Mouse (Mus musculus) ES-CJ7 (cell line): ENCODE results near the gene Pxt1.

ENCODE experiments used
- DNase-seq: peaks from one replicate; pipeline ENCODE4 v3.0.0; 2011; ENCODE audit warnings: low read depth, low spot score

Pxt1 gene

DNA sequence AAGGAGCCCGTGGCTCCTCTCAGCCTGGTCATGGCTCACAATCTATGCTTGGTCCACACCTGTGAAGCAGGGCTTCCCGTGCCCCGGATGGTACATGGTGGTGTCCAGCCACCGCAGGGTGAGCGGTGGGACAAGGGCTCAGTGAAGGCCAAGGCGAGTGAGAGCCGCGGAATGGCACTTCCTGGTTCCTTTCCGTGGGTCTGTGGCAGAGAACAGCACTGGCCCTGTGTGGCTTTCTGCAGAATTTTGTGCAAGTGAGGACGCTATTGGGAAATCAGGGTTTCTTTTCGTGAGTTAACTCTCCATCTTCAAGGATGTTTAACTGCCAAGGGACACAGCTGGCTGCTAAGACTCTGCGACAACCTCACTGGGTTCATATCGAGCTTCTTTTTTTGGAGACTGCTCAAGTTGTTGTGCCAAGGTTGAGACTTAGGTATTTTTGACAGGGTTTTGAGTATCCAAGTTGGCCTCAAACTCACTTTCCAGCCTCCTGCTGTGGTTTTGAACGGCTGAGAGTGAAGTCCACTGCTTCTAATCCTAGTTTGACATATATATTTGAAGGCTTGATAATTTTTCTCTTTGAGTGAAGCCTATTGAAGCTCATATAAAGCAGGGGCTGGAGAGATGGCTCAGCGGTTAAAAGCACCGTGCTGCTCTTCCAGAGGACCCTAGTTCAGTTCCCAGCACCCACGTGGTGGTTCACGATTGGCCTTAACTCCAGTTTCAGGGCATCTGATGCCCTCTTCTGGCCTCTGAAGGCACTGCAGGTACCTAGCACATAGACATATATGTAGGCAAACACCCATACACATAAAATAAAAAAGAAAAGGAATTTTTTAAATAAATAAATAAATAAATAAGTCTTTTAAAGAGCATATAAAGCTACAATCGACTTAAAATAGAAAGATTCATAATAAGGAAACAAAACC lies 3.6 kb upstream of the Pxt1 start:
- DNase-seq, result peak; percentile 59

DNA sequence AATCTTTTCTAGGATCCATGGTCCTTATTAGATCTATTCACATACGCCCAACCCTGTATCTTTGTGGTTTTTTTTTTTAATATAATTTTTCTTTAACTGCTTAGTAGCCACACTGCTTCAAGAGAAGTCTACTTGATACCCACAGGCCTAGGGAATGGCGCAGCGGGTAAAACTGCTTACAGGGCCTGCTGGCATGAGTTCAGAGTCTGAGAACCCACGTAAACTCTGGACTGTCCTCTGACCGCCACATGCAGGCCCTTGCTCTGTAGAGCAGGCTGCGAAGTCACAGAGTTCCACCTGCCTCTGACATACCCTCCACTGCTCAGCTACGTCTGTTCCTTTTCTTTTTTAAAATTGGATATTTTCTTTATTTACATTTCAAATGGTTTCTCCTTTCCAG lies 841 bp upstream of the Pxt1 start:
- no peak for DNase-seq

DNA sequence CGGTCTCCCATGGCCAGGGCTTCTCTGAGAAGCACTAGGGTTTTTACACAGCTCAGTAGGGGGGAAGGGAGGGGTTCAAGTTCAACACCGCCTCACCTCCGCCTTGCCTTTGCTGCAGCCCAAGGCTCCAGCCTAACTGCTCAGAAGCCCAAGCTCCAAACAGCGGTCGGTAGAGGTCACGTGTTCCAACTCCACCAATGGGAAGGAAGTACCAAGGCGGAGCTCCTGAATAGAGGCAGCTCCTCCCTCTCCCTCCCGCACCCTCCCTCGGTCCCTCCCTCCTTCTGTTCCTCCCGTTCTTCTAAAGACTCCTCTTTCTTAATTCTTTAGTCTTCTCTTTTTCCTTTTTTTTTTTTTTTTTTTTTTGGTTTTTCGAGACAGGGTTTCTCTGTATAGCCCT lies 1.5 kb downstream of the Pxt1 start:
- peak; percentile 95 for DNase-seq

DNA sequence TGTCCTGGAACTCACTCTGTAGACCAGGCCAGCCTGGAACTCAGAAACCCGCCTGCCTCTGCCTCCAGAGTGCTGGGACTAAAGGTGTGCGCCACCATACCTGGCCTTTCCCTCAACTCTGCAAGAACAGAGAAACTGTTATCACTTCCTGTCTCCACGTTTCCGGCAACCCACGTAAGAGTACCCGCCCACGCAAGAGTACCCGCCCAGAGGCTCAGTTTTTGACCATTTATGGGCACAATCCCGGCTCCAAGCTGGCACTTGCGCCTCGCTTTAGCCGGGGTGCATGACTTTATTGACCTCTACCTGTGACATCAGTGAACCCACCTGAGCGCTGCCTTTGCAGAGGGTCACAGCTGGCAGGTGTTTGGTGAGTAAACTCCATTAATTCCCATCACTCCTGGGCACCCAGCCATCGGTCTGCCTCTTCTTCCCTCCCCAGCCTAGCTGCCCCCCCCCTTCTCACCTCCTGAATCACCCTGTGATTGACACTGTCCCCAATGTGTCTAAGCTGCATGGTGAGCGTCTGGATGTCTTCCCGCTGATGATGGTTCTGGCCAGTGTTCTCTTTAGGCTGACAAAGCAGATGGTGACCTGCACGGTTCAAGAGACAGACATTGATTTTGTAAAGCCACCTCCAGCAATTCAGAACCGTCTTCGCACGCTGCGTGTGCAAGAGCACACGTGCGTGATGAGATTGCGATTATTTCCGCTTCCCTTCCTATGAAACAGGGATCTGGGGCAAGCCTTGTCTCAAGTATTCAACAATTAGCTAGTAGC lies 2.7 kb downstream of the Pxt1 start:
- no peak for DNase-seq

DNA sequence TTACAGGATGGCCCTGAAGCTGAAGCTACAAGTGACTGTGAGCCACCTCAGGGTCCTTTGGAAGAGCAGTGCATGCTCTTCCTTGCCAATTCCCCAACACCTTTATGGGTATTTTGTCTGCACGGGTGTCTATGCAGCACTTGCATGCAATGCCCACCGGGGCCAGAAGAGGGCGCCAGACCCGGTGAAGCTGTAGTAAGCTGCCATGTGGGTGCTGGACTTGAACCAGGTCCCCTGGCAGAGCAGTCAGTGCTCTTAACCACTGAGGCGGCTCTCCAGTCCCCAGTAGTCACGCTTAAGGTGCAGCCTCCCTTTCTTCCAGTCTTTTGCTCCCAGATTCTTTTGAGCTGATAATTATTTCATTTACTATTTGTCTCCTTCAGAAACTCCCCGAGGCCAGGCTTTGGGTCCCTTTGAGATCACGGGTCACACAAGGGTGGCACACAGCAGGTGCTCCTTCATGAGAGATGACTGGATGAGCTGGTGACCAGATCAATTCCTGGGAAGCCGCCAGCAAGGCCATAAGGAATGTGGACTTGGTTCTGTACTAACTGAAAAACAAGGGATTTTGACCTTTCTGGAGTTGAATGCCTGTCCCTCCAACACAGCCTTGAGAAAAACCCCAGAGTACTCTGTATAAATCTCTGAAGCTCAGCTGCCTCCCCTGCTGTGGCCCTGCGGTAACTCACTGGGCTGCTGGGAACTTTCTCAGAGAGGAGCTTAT lies 6.9 kb downstream of the Pxt1 start:
- DNase-seq, result no peak

DNA sequence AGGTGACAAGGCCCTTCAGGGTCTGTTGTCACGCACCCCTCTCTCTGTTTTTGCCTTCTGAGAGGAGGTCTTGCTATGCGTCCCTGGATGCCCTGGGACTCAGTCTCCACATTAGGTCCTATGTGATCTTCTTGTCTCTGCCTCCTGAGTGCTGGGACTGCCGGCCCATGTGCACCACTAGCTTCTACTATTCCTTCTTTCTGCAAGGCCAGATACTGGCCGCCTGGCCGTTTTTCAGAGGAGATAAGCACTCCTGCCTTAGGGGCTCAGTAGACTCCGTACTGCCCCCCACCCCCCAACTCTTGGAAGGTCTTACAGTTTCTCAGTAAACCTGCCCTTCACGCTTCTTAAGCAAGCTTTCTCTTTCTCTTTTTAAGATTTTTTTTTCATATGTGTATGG lies 7.5 kb downstream of the Pxt1 start:
- DNase-seq, result no peak

DNA sequence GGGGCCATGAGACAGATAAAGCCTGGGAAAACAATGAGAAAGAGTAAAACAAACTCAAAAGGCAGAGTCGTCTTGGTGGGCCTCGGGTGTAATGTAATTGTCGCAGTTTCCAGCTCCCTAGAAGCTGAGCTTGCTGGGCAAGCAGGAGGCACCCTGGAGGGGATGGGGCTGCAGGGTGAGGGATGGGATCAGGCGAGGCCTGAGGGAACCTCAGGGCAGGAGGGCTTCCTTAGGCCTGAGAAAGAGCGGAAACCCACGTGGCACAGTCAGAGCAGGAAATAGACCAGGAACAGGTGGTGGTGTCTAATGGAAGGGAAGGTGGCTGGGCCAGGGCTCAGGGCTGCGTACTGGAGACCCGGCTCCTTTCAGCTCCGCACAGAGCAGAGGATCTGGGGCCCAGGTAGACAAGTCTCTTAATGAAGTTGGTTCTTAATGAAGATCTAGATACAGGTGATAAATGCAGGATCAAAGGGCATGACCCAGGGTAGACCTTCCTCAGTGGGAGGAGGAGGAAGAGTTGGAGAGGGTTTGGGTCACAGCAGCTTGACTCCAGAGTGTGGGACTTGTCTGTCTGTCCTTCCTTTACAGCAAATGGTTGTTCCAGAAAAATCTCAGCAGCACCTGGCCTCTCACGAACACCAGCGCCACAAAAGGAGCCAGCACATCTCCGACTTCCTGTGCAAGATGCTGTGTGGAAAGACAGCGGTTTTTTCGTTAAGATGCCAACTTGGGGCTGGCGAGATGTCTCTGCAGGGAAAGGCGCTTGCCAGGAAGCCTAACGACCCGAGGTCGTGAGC lies 9.3 kb downstream of the Pxt1 start:
- DNase-seq, result no peak

DNA sequence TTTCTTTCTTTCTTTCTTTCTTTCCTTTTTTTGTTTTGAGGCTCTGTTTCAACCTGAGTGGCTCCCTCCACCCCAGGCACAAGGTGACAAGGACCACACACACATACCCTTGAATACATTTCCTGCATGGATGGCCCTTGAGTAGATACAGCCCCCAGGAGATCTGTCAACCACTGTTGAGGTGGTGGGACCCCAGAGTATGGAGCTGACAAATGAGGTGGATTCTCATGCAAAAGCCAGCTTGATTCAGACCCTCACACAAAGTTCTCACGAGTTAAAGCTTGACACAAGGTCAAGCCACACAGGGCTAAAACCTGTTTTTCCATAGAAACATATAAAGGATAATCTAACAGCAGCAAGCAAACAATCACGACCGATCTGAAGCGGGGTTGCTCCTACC lies 11.4 kb downstream of the Pxt1 start:
- no peak for DNase-seq

DNA sequence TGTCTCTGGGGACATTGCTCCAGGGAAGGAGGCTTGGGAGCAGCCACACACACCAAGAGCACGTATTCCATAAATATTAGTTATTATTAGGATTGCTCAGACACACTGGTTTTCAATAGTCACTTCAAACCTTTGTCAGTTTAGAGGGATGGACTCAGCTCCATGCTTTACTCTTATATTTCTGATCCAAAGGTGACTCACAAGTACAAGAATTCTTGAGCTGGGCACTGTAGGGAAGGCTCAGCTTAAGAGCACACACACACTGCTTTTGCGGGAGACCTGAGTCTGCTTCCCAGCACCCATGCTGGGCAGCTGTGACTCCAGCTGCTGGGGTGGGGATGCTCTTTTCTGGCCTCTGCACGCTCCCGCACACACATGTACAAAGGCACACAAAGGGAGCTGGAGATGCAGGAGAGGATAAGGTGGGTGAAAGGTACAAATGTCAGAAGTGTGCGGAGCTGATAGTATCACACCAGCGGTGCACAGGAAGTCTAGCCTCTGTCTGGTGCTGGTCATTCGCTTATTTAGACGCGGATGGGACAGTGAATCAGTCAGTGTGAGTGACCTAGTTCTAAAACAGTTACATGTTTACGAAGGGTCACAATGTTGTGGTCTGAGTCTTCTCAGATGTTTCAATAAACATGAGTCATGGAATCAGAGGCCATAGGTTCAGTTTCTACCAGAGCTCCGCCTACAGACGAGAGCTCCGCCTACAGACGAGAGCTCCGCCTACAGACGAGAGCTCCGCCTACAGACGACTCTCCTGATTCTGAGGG lies 12.0 kb downstream of the Pxt1 start:
- no peak for DNase-seq

DNA sequence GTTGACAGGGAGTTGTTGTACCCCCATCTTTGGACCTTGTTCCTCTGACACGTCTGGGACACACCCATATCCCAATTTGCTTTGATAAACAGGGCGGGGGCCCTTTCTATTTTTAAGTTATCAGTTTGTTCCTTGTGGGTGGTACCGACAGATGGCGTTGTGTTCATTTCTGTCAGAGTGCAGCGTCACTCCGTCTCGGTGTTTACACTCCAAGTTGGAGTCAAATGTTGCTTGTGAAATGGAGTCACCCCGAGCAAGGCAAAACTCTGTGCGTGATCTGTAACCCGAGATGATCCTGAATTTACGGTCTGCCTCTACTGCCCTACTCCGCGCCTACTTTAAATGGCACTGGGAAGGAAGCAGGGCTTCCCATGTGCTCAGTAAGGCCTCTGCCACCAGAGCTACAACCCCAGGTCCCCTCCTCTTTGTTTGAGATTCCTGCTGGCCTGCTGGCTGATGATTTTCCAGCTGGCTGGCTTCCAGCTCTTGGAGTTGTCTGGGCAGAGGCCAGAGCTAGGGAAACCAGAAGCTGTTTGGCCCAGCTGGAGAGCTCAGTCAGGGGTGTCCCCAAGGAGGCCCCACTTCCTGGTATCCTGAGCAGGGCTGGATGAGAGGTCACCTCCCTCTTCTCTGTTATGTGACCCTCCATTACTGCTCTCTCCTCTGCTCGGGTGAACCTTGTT lies 13.1 kb downstream of the Pxt1 start:
- DNase-seq, result peak; percentile 79

DNA sequence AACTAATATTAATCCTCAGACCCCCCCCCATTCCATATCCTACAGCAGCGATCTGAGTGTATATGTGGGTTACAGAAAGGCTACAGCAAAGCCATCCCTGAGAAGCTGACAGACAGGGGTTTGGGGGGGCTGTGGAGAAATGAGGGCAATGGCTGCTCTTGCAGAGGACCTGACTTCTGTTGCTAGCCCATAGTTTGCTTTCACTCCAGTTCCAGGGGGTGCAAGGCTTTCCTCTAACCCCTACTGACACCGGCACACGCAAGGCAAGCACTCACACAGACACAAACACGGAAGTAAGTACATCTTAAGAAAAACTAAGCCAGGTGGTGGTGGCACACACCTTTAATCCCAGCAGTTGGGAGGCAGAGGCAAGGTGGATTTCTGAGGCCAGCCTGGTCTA lies 14.3 kb downstream of the Pxt1 start:
- no peak for DNase-seq

DNA sequence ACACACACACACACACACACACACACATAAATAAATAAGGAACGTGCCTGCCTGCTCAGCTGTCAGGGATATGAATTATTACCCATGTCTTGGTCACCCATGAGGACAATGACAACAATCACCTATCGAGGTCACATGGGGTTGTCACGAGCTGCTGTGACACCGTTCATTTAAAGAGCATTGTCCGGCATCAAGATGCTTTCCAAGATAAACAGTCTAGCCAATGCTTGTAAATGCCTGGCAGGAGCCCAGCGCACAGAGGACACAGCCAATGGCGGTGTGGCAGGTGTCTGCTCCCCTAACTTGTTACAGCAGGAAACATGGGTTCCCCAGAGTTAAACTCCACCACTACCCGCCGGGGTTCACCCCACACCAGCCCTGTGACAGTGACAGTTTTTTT lies 15.6 kb downstream of the Pxt1 start:
- no peak for DNase-seq

DNA sequence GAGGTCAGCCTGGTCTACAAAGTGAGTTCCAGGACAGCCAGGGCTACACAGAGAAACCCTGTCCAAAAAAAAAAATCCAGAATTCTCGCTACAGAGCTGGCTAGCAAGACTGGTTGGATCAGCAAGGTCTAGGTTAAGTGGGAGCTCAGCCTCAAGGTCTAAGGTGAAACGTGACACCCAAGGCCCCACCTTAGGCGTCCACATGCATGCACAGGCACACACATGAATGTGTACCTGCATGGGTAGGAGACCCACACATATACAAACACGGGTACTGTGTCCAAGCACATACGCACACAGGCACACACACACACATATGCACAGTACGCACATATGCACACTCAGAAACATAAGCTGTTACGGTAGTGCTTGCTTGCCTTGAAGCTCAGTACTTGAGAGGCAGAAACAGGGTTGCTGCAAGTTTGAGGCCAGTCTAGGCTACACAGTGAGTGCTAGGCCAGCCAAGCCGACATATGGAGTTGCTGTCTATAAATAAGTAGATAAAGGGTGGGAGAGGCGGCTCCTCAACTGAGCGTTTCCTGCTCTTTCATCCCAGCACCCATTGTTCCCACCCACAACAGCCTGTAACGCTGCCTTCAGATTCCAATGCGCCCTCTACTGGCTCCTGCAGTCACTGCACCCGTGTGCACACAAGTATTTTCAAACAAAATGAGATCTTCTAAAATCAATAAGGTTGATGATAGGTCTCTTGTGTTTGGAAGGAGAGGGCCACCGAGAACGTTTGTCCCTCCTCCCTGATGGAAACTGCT lies 16.6 kb downstream of the Pxt1 start:
- peak; percentile 91 for DNase-seq

DNA sequence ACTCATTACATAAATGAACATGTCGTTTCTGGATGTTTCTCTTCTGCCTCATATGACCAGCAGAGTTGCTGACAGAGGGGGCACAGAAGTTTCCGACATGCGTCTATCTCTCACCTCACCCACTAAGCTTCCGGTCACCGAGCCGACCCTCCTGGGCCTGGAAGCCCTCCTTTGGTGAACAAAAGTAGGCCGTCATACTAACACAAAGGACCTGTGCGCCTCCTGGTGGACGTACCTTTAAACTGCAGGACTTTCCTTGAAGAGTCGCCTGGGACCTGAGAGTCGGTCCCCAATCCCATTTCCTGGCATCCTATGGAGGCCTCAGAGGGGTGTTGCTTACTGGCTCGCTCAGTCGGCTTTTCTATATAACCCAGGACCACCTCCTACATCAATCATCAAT lies 17.3 kb downstream of the Pxt1 start:
- DNase-seq, result peak; percentile 90

DNA sequence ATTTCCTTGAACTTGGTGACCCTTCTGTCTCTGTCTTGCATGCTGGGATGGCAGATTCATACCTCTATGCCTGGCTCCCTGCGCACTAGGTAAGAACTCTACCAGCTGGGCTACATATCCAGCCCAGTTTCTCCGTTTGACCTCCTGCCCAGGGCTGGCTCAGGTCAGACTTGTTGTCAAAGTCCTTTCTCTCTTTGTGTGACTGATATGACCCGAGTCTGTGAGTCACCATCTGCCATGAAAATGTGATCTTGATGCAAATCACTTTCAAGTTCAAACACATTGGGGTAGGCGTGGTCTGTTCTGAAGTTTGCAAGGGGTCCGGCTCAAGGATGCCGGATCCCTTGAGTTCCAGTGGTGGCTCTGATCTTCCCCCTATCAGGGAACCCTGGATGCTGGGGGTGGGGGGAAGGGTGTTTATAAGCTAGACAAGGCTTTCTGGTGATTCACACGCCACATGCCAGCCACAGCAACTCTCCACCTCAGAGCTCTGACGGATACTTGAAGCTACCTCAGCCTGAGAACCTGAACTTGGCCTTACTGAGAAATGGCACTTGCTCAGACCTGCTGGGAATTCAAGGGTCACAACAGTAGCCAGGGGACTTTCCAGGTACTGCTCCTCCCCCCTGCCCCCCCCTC lies 18.6 kb downstream of the Pxt1 start:
- no peak for DNase-seq

DNA sequence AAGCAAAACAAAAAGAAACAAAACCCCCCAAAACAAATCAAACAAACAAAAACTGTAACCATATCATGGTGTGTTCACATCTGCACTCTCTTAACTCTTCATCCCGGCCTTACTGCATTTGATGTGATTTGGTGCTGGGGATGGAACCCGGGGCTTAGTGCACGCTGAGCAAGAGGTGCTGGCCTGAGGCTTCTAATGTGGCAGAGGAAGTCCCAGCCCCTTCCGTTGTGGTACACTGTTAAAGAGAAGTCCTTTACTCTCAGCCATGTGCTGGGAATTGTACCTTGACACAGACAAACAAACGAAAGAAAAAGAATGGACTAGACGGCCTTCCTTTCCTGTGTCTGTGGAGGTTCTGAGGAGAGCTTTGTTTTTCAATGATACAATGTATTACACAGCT lies 21.5 kb downstream of the Pxt1 start:
- DNase-seq, result no peak

DNA sequence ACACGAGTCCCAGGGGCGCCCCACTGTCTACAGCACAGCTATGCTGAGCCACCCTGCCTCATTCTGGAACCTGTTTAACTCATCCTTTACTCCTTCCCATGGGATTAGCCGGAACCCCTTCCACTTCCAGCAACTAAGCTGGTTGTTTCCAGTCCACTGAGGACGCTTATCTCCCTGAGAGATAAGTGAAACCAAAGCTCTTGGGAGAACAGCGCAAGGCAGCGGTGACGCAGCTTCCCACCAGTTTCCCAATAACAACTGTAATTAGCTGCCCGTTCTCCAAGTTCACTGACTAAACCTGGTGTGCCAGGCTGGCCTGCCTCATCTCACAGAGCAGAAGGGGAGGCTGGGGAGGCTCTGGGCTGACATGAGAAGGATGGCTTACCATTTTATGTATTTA lies 22.6 kb downstream of the Pxt1 start:
- DNase-seq, result no peak

DNA sequence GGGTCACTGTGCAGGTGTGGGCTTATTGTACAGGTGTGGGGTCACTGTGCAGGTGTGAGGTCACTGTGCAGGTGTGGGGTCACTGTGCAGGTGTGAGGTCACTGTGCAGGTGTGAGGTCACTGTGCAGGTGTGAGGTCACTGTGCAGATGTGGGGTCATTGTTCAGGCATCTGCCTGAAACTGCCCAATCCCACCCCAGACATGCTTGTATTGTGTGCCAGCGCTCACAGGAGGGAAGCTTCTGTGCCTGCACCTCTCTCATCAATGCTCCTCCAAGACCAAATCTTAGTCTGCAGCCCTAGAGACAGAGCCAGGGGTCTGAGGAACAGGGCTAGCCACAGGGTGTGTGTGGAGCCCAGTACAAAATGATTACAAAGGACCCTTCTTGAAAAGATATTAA lies 27.1 kb downstream of the Pxt1 start:
- no peak for DNase-seq
